Mouse (Mus musculus) neutrophil, adult 5-6 weeks (primary cell): ENCODE data around the gene Smarca5. TPM values are rescaled to one million over a fixed set of nuclear protein-coding genes. Genes with fewer than 3 reads are reported as not detected.

Experiments used
- ATAC-seq: fragments of 151-379, 151-347 bp; 2 replicates; pipeline ENCODE4 v1.8.0; 2017; ENCODE audit warnings: mild to moderate bottlenecking, moderate TSS enrichment; ENCODE audit not compliant: insufficient number of reproducible peaks, poor library complexity, low FRiP score, severe bottlenecking; ENCODE audit errors: extremely low read depth
- total RNA-seq: library from RNA; stranded (forward); fragments of 200-1000 nt; gene quantifications from 2 replicates; pipeline ENCODE4 v1.2.3, GENCODE M21; 2017

Gene Smarca5
- total RNA-seq, 1 experiment from 2014 or later: 141 TPM

DNA sequence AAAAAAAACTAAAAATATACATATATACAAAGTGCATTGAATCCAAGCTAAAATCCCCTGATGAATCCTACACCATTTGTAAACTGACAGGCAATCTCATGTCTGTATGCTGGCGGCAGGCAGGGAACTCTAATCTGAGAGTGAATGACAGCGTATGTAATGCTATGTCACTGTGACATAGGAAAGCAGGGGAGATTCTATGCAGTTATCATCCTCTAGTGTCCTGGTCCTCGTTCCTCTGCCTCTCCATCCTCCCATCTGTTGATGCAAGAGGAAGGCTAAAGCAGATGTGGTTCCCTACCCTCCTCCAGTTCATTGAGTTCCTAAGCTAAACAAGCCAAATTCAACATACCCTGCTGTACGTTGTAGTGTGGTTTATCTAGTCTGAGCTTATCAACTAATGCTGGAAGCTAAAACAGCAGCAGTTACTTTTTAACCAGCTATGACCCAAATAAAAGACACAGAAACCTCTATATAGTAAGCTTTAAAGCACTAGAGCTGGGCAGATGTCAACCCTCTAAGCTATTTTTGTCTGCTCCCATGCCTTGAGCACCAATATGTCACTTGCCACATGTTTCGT is 55.5 kb downstream of the Smarca5 start:
- no peak for ATAC-seq

DNA sequence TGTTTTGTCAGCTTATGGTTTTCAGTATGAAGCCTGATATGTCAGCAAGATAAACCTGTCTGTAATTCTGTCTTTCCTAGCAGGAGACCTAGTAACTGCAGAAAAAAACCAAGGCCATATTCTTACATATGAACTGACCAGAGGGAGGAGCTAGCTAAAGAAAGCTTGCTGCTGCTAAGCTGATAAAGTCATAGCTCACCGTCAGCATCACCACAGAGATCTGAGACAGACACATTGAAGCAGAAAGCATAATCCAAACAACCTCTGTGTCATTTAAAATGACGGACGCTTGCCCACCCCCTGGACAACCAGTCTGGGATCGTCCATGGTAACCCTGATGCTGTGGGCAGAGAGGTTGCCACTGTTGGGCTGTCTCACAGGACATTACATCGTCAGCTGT is 56.7 kb downstream of the Smarca5 start:
- ATAC-seq: no peak

DNA sequence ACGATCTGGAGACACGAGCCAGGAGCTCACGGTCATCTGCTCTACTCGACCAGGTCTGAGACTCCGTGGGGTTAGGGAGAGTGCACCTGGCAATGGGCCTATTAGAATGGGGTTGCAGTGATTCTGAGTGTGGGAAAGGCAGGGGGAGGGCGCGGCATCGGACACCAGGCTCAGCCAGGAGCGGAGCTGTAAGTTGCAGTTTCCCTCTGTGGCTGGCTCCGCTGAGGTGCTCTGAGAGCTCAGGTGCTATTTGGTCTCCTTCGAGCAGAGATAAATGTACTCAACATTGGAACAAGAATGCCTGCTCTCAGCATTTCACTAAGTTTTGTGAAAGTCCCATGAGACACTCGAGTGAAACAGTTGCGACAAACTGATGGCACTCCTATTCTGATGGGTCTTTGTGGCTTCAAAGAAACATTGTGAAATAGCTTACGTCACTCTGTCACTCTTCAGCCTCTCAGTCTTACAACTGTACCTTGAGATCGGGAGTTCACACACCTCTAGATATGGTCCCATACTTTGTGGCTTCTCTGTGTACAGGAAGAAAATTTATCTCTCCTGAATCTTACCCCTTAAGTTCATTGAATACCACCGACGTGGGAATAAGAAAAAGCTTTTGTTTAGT is 69.9 kb downstream of the Smarca5 start:
- ATAC-seq: no peak

DNA sequence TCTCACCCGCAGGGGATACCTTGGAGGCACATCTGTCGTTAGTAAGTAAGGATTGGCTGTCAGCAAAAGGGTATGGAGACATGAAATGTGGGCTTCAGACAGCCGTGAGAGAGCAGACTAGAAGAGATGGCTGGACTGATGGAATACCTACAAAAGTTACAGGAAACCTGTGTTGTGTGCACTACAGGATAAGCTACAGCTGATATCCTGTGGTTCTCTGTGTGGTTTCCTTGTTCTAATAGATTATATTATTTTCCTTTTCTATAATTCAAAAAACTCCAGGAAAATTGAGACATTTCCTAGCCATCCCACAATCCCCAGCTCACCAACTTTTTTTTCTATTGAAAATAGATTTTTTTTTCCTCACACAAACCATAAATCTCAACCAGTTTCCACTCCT is 75.8 kb downstream of the Smarca5 start:
- no peak for ATAC-seq

DNA sequence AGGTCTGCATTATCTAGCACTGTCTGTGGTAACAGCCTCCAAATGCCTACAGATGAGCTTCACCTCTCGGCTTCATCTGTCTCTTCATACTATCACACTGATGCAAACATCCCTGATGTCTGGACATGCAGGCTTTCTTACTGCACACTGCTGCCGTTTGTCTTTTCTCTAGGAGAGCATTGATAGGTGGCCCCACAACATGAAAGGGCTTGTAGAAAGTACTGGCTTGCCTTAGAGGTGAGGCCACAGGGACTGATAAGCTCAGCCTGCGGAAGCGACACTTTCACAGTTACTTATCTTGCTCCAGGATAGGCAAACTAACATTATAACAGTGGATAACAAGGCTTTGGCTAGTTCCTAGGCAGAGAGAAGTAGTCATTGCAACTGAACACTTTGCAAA is 78.2 kb downstream of the Smarca5 start:
- ATAC-seq: no peak

DNA sequence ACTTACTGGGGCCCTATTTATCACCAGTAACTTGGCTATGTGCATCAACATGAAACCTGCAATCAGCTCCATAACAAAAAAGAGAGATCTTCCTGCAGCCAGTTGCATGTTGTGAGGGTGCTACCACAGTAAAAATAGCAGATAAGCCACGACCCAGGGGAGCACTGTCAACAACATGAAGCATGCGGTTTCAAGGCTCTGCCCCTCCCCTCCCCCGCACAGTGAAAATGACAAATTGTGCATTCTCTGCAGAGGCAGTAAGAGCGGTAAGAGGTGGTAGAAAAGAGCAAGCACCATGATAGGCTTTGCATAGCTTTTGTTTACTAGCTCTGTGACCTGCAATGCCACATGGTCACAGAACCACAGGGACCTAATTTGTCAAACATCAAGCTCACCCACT is 81.7 kb downstream of the Smarca5 start:
- ATAC-seq: no peak

Other genes starting within 250 kb of the Smarca5 start
- 3.1 and 7.2 TPM in 2 replicates for gene Gypa, start 245.7 kb downstream of the Smarca5 start, total RNA-seq
- not detected in 2 replicates for gene Frem3, start 128.4 kb downstream of the Smarca5 start, total RNA-seq
- 0.61 and 1.2 TPM in 2 replicates for gene Gab1, start 141.0 kb upstream of the Smarca5 start, total RNA-seq